Mouse (Mus musculus) small intestine, adult 2 months (tissue): ENCODE measurements around the gene Abcc9. TPM values are rescaled to one million over a fixed set of nuclear protein-coding genes. Genes with fewer than 3 reads are reported as not detected.

ENCODE experiments used
- H3K27ac ChIP-seq: fragments of 200-500 bp; 2 replicates; pipeline ENCODE4 v1.5.1; 2012; ENCODE audit warnings: low read depth, low read length, control low read depth, inconsistent platforms; ENCODE audit not compliant: insufficient read depth
- H3K27me3 ChIP-seq: fragments of 200-500 bp; 2 replicates; pipeline ENCODE4 v1.6.1; 2012; ENCODE audit warnings: mild to moderate bottlenecking, moderate library complexity, low read length, inconsistent platforms; ENCODE audit not compliant: control insufficient read depth, insufficient read depth
- H3K36me3 ChIP-seq: fragments of 200-500 bp; 2 replicates; pipeline ENCODE4 v1.6.1; 2012; ENCODE audit warnings: mild to moderate bottlenecking, low read length, control low read depth, inconsistent platforms; ENCODE audit not compliant: control insufficient read depth, insufficient read depth
- H3K4me1 ChIP-seq: fragments of 200-500 bp; 2 replicates; pipeline ENCODE4 v1.6.1; 2012; ENCODE audit warnings: low read length, inconsistent platforms, mixed read lengths; ENCODE audit not compliant: control insufficient read depth, insufficient read depth, insufficient read length
- H3K4me3 ChIP-seq: fragments of 200-500 bp; 2 replicates; pipeline ENCODE4 v1.5.1; 2012; ENCODE audit warnings: low read depth, mild to moderate bottlenecking, control low read depth, inconsistent platforms, low read length, moderate library complexity
- CTCF ChIP-seq: fragments of 200-500 bp; IDR thresholded peaks from 2 replicates; pipeline ENCODE4 v1.5.1; 2012; ENCODE audit warnings: low read depth, mild to moderate bottlenecking, control low read depth, inconsistent platforms, low read length, moderate library complexity, mixed read lengths; ENCODE audit not compliant: insufficient replicate concordance, insufficient read length; ENCODE audit errors: extremely low read depth
- POLR2A ChIP-seq: fragments of 200-500 bp; IDR thresholded peaks from 2 replicates; pipeline ENCODE4 v1.6.1; 2012; ENCODE audit warnings: low read depth, mild to moderate bottlenecking, control low read depth, inconsistent platforms, low read length, moderate library complexity
- WGBS: fragments of 180-500 bp; shearing (Covaris S2); methylation state at CpG from one replicate; pipeline ENCODE4 v1.1.7; 2018; 5-methylcytosine and 5-hydroxymethylcytosine counted together
- polyA plus RNA-seq: library from polyadenylated mRNA; depleted of rRNA; stranded (reverse); fragments of >200 nt; gene quantifications from 2 replicates; pipeline ENCODE4 v1.2.3, GENCODE M21; 2012

Abcc9 gene
- polyA plus RNA-seq, 1 experiment, result 1.6 TPM

GRCm38 (mm10) chr6:142561151-142561550 lies 141.0 kb downstream of the Abcc9 start:
- Histone ChIP-seq H3K4me1 (no peaks in the 10 kb centered on the region), H3K27me3 (no peaks in the 10 kb centered on the region), H3K36me3 (no peaks in the 10 kb centered on the region), H3K27ac (no peak overlapping the region), H3K4me3 (no peak overlapping the region)
- WGBS, result 70% methylated on average over 1 of the region's 1 CpGs
- TF ChIP-seq CTCF (no peak), POLR2A (no peak)

GRCm38 (mm10) chr6:142558772-142559679 lies 143.1 kb downstream of the Abcc9 start:
- no peak overlapping the region for H3K27ac ChIP-seq
- H3K4me3 ChIP-seq, result no peak overlapping the region
- no peaks in the 10 kb centered on the region for H3K27me3 ChIP-seq
- H3K4me1 ChIP-seq, result no peaks in the 10 kb centered on the region
- TF ChIP-seq CTCF, result no peak
- TF ChIP-seq POLR2A, result no peak
- WGBS, result 77% methylated on average over 10 of the region's 10 CpGs
- no peaks in the 10 kb centered on the region for H3K36me3 ChIP-seq

GRCm38 (mm10) chr6:142558076-142558475 lies 144.0 kb downstream of the Abcc9 start:
- Histone ChIP-seq H3K27ac (no peak overlapping the region), H3K4me3 (no peak overlapping the region), H3K36me3 (no peaks in the 10 kb centered on the region), H3K4me1 (no peaks in the 10 kb centered on the region), H3K27me3 (no peaks in the 10 kb centered on the region)
- WGBS, result 80% methylated on average over 10 of the region's 10 CpGs
- TF ChIP-seq CTCF (no peak), POLR2A (no peak)

- no peak for TF ChIP-seq CTCF
- TF ChIP-seq POLR2A, result no peak
- WGBS, result 47% methylated on average over 1 of the region's 1 CpGs
- no peak overlapping the region for H3K27ac ChIP-seq
- no peaks in the 10 kb centered on the region for H3K4me1 ChIP-seq
- H3K27me3 ChIP-seq, result no peaks in the 10 kb centered on the region
- no peaks in the 10 kb centered on the region for H3K36me3 ChIP-seq
- no peak overlapping the region for H3K4me3 ChIP-seq
Measured at GRCm38 (mm10) chr6:142555988-142556387, 146.1 kb downstream of the Abcc9 start.

GRCm38 (mm10) chr6:142551482-142551881 lies 150.6 kb downstream of the Abcc9 start:
- no peak for TF ChIP-seq POLR2A
- no peak for TF ChIP-seq CTCF
- Histone ChIP-seq H3K4me1 (no peaks in the 10 kb centered on the region), H3K4me3 (no peak overlapping the region), H3K36me3 (no peaks in the 10 kb centered on the region), H3K27me3 (no peaks in the 10 kb centered on the region), H3K27ac (no peak overlapping the region)
- WGBS, result 73% methylated on average over 4 of the region's 4 CpGs

GRCm38 (mm10) chr6:142550871-142551270 lies 151.2 kb downstream of the Abcc9 start:
- no peak for TF ChIP-seq CTCF
- TF ChIP-seq POLR2A, result no peak
- WGBS, result 46% methylated on average over 4 of the region's 4 CpGs
- no peaks in the 10 kb centered on the region for H3K36me3 ChIP-seq
- no peaks in the 10 kb centered on the region for H3K27me3 ChIP-seq
- H3K4me1 ChIP-seq, result no peaks in the 10 kb centered on the region
- H3K27ac ChIP-seq, result no peak overlapping the region
- H3K4me3 ChIP-seq, result no peak overlapping the region

- no peak overlapping the region for H3K4me3 ChIP-seq
- no peak overlapping the region for H3K27ac ChIP-seq
- no peaks in the 10 kb centered on the region for H3K36me3 ChIP-seq
- TF ChIP-seq POLR2A, result no peak
- no peak for TF ChIP-seq CTCF
- H3K27me3 ChIP-seq, result no peaks in the 10 kb centered on the region
- 77% methylated on average over 2 of the region's 2 CpGs for WGBS
- no peaks in the 10 kb centered on the region for H3K4me1 ChIP-seq
Measured at GRCm38 (mm10) chr6:142548377-142548776, 153.7 kb downstream of the Abcc9 start.
